Mouse (Mus musculus): ENCODE results near the gene Zc3hc1. TPM values are rescaled to one million over a fixed set of nuclear protein-coding genes. Genes with fewer than 3 reads are reported as not detected.

Gene Zc3hc1
- 27.4 and 29.0 TPM in 2 replicates for polyA plus RNA-seq (2011; ENCODE audit: insufficient read length, low read depth, missing spikeins)

DNA sequence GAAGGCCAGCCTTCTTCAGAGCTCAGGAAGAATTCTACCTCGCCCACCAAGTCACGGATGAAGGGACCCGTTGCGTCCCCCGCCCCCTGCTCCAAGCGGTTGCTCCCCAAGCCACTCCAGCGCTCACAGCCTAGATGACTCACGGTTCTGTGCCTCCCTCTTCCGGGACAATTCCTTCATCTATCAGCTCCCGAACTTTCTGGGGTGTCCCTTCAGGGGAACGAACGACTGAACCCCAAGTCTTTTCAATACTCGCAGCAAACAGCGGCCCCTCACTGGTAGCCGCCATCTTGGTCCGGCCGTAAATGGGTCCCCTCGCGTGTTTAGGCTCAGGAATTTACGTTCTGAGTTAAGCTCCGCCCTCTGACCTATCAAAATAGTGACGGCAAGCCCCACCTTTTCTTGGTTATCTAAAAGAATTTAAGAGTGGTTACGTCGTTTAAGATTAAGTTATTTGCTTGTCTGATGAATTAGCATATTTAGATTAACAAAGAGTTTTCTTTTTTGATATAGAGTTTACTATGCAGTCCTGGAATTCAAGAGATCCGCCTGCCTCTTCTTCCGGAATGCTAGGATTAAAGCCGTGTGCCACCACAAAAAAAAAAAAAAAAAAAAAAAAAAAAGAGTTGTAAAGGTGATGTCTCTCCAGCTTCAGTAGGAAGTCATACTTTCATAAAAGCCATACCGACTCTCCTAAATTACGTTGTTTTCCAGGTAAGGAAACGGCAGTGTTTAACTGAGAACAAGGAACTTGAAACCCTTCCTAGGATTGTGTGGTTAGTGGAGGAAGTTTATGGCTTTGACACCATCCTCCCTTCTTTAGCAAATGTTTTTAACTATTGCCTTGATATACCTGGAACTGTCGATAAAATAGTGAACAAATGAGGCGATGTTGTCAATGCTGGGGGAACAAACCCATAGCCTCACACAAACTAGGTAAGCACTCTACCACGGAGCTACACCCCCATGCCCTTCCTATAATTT is at the start of gene Zc3hc1:
Gene Zc3hc1 (minus strand): TSS at position 315 of the 984 bp plus-strand sequence.
- TF ChIP-seq POLR2A (IDR thresholded peaks at IDR 0.05; ENCODE audit: low read depth, low read length) (peak; percentile 86), CTCF (IDR thresholded peaks at IDR 0.05; ENCODE audit: borderline replicate concordance, insufficient read depth, low read length) (no peak)
- Histone ChIP-seq H3K4me1 (ENCODE audit: control insufficient read depth, insufficient read depth, low read length) (no peaks in the 10 kb centered on the region), H3K27ac (ENCODE audit: insufficient read depth, low read length) (no peak within 1 kb of the TSS; the same call in 1 of the 2 replicates), H3K4me3 (ENCODE audit: insufficient read depth, low read length) (peak within 1 kb of the TSS; percentile 94)

DNA sequence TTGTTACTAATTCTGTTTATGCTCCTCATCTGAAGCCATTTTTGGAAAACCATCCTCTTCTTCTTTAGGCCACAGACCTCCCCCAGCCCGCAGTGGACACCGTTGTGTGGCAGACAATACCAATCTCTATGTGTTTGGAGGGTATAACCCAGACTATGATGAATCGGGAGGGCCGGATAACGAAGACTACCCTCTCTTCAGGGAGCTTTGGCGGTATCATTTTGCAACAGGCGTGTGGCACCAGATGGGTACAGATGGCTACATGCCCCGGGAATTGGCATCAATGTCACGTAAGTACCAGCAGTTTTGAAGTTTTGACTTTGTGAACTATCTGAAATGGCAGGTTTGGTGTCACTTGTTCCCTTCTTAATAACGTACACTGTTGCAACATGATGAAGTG is 48.7 kb upstream of the Zc3hc1 start:
- TF ChIP-seq CTCF (IDR thresholded peaks at IDR 0.05; ENCODE audit: borderline replicate concordance, insufficient read depth, low read length) (no peak), POLR2A (IDR thresholded peaks at IDR 0.05; ENCODE audit: low read depth, low read length) (no peak)
- no peak overlapping the region for H3K27ac ChIP-seq (ENCODE audit: insufficient read depth, low read length)
- no peak overlapping the region for H3K4me3 ChIP-seq (ENCODE audit: insufficient read depth, low read length)
- H3K4me1 ChIP-seq (ENCODE audit: control insufficient read depth, insufficient read depth, low read length): no peaks in the 10 kb centered on the region

DNA sequence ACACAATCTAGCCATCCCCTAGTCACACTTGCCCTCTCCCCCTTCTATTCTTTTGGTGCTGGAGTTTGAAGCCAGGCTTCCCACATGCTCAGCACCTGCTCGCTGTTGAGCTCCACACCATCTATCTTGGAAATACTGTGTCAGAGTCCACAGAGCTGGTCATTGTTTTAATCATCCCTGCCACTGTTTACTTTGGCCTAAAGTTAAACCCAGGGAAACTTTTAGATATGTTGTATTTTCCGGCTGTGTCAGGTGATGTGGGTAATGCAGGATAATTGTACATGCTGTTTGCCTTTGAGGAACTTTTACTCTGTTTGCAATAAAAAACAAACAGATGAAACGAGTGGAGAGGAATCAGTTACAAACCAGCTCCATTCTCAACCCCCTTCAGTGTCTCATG is 46.2 kb upstream of the Zc3hc1 start:
- Histone ChIP-seq H3K4me1 (ENCODE audit: control insufficient read depth, insufficient read depth, low read length) (peaks cover 7% of the 10 kb centered on the region; the same call in 1 of the 2 replicates), H3K4me3 (ENCODE audit: insufficient read depth, low read length) (no peak overlapping the region), H3K27ac (ENCODE audit: insufficient read depth, low read length) (no peak overlapping the region)
- TF ChIP-seq CTCF (IDR thresholded peaks at IDR 0.05; ENCODE audit: borderline replicate concordance, insufficient read depth, low read length) (no peak), POLR2A (IDR thresholded peaks at IDR 0.05; ENCODE audit: low read depth, low read length) (no peak)

DNA sequence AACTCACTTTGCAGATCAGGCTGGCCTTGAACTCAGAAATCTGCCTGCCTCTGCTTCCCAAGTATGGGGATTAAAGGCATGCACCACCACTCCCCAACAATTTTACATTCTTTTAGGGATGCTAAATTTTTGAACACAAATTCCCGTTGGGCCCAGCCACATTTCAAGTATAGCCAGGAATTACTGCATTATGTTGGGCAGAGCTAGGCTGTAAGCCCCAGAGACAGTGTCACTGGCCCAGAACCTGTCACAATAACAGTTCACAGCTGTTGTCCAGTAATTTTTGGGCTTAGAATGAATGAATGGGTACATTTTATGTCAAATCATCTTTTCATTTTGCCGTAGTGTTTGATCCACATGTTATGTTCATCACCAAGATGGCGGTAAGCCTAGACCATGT is 45.6 kb upstream of the Zc3hc1 start:
- Histone ChIP-seq H3K27ac (ENCODE audit: insufficient read depth, low read length) (no peak overlapping the region), H3K4me3 (ENCODE audit: insufficient read depth, low read length) (no peak overlapping the region), H3K4me1 (ENCODE audit: control insufficient read depth, insufficient read depth, low read length) (peaks cover 7% of the 10 kb centered on the region; the same call in 1 of the 2 replicates)
- TF ChIP-seq POLR2A (IDR thresholded peaks at IDR 0.05; ENCODE audit: low read depth, low read length): no peak

DNA sequence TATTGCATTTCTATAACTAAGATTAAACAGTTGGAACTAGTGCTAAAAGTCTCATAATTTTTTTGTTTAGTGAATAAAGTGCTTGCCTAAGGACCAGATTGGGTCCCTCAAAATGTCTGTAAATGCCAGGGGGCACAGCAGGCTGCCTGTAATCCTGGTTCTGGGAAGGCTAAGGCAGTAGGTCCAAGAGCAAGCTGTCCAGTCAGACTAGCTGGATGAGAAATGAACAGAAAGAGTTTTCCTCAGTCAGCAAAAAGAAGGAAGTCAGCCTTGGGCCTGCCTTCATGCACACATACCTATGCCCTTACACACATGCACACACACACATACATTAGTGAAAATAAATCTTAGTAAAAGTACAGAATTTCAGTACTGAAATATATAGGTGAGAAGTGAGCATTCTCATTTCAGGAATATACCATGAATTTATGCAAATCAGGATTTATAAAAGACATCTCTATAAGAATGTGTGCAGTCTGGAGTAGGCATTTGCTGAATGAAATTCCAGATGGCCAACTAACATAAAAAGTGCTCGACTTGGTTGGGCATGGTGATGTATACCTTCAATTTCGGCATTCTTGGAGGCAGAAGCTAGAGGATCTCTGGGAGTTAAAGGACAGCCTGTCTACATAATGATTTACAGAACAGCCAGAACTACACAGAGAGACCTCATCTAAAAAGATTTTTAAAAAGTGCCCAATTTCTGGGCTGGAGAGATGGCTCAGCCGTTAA is 41.8 kb upstream of the Zc3hc1 start:
- H3K4me3 ChIP-seq (ENCODE audit: insufficient read depth, low read length): no peak overlapping the region
- no peak for TF ChIP-seq CTCF (IDR thresholded peaks at IDR 0.05; ENCODE audit: borderline replicate concordance, insufficient read depth, low read length)
- TF ChIP-seq POLR2A (IDR thresholded peaks at IDR 0.05; ENCODE audit: low read depth, low read length): no peak
- peaks cover 7% of the 10 kb centered on the region; the same call in 1 of the 2 replicates for H3K4me1 ChIP-seq (ENCODE audit: control insufficient read depth, insufficient read depth, low read length)
- H3K27ac ChIP-seq (ENCODE audit: insufficient read depth, low read length): peak overlapping the region; percentile 96

DNA sequence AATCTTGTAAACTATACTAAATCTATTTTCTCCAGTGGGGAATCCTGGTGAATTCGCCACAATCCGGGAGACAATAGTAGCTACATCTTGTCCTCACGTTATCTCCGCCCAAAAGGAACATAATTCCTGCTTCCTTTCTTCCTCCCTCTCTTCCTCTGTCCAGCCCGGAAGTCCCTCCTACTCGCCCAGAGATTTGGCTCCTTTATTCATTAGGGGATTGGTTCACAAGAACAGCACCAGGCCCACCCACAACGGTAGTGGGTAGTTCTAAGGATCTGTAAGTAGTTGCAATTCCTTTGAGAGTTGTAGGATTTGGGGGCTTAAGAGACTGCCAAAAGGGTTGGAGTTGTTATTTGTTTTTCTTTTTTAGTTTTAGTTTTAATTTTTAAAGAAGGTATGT is 26.0 kb upstream of the Zc3hc1 start:
- H3K27ac ChIP-seq (ENCODE audit: insufficient read depth, low read length): no peak overlapping the region
- no peaks in the 10 kb centered on the region for H3K4me1 ChIP-seq (ENCODE audit: control insufficient read depth, insufficient read depth, low read length)
- no peak overlapping the region for H3K4me3 ChIP-seq (ENCODE audit: insufficient read depth, low read length)
- TF ChIP-seq CTCF (IDR thresholded peaks at IDR 0.05; ENCODE audit: borderline replicate concordance, insufficient read depth, low read length) (no peak), POLR2A (IDR thresholded peaks at IDR 0.05; ENCODE audit: low read depth, low read length) (no peak)

DNA sequence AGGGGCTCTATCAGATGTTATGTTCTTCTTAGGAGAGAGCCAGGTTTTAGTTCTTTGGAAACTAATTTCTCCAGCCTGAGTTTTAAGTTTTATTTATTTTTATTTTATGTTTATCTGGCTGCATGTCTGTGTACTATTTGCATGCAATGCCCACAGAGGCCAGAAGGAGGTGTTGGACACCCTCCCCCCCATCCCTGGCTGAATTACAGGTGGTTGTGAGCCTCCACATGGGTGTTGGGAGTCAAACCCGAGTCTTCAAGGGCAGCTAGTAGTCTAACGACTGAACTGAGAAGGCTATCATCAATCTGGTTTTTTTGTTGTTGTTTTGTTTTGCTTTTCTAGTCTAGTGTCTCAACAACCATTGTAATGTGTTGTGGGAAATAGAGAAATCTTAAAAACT is 25.3 kb upstream of the Zc3hc1 start:
- TF ChIP-seq CTCF (IDR thresholded peaks at IDR 0.05; ENCODE audit: borderline replicate concordance, insufficient read depth, low read length) (no peak), POLR2A (IDR thresholded peaks at IDR 0.05; ENCODE audit: low read depth, low read length) (no peak)
- H3K4me3 ChIP-seq (ENCODE audit: insufficient read depth, low read length): no peak overlapping the region
- no peaks in the 10 kb centered on the region for H3K4me1 ChIP-seq (ENCODE audit: control insufficient read depth, insufficient read depth, low read length)
- no peak overlapping the region for H3K27ac ChIP-seq (ENCODE audit: insufficient read depth, low read length)

DNA sequence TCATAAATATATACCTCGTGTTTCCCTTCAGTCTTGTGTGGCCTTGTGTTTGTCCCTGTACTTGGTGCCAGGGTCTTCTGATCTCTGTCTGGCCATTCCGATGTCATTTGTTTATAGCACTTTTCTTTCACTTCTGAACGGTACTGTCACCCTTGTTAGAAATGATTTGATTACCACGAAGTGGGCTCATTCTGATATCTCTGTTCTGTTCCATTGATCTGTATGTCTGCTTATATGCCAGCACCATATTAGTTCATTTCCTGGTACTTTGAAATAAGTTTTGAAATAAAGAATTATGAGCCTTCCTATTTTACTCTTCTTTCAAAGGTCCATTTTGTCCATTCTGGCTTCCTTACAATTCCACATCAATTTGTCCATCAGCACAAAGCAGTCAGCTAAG is 20.5 kb upstream of the Zc3hc1 start:
- Histone ChIP-seq H3K27ac (ENCODE audit: insufficient read depth, low read length) (no peak overlapping the region), H3K4me3 (ENCODE audit: insufficient read depth, low read length) (no peak overlapping the region), H3K4me1 (ENCODE audit: control insufficient read depth, insufficient read depth, low read length) (no peaks in the 10 kb centered on the region)
- TF ChIP-seq POLR2A (IDR thresholded peaks at IDR 0.05; ENCODE audit: low read depth, low read length): no peak

DNA sequence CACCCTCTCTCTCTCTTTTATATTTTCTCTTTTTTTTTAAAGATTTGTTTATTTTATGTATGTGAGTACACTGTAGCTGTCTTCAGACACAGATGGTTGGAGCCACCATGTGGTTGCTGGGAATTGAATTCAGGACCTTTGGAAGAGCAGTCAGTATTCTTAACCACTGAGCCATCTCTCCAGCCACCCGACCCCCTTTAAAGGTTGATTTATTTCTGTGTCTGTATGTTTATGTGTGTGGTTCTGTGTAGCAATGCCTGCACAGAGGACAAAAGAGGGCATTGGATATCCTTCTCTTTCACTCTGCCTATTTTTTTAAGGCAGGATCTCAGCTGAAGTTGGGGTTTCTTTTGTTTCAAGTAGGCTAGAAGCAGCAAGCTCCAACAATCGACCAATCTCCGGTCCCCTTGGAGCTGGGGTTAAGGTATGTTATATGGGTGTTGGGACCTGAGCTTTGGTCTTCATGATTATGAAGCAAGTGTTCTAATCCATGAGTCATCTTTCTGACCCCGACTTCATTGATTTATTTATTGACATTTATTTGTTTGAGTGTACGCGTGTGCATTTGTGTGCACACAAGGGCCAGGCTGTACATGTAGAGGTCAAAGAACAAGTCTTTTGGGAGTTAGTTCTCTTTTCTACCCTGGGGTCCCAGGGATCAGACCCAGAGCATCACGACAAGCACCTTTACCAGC is 18.7 kb upstream of the Zc3hc1 start:
- H3K4me1 ChIP-seq (ENCODE audit: control insufficient read depth, insufficient read depth, low read length): no peaks in the 10 kb centered on the region
- no peak overlapping the region for H3K4me3 ChIP-seq (ENCODE audit: insufficient read depth, low read length)
- no peak for TF ChIP-seq POLR2A (IDR thresholded peaks at IDR 0.05; ENCODE audit: low read depth, low read length)
- TF ChIP-seq CTCF (IDR thresholded peaks at IDR 0.05; ENCODE audit: borderline replicate concordance, insufficient read depth, low read length): no peak
- H3K27ac ChIP-seq (ENCODE audit: insufficient read depth, low read length): no peak overlapping the region

Measured in embryonic fibroblast, embryonic 13.5 days (primary cell).